Mouse (Mus musculus): ENCODE measurements at regions not wholly inside any gene's neighbourhood (a gene's known extent, or its start where the extent isn't known, plus 50 kb on each side); places are given as distances from the start of the nearest gene placed in this dataset.

- TF ChIP-seq CTCF (IDR thresholded peaks at IDR 0.05; ENCODE audit: low read depth) (no peak), EP300 (IDR thresholded peaks at IDR 0.05; ENCODE audit: low read depth) (no peak)
Observed at GRCm38 (mm10) chr8:11058392-11058791, 50.1 kb upstream of the Irs2 start.
